Comparison of ENCODE assay signal across 25 mouse cellular contexts in genomic region chr5:51842189-51842588, GRCm38 (mm10).
"Had no signal": no experiment of that assay in that cellular context is flagged by ENCODE, and none has a peak within 500 bp of the region (broad histone marks: within the 10 kb centered on the region; RNA-seq: fewer than 3 reads in every experiment).

No protein-coding gene starts in this region.

- H3K9ac ChIP-seq: intestine, embryonic 15.5 days; limb, embryonic 13.5 days; liver, embryonic 14.5 days; midbrain, embryonic 12.5 days; midbrain, embryonic 15.5 days; neural tube, embryonic 12.5 days; neural tube, embryonic 15.5 days had no signal

- DNase-seq: kidney, adult 11 months; kidney, adult 8-10 months; kidney, postnatal 25 days; layer of hippocampus, postnatal 36 days; left cerebral cortex, postnatal 4 days; liver; lung, adult 2 months; lung, postnatal 36 days; right cerebral cortex, adult 18-20 months; right cerebral cortex, postnatal 14 days; right cerebral cortex, postnatal 4 days; thymus, adult 2 months; thymus, postnatal 14 days; thymus, postnatal 4 days had no signal

- H3K27me3 ChIP-seq: intestine, embryonic 15.5 days; limb, embryonic 13.5 days; midbrain, embryonic 12.5 days; midbrain, embryonic 15.5 days; neural tube, embryonic 12.5 days; neural tube, embryonic 15.5 days had no signal

- H3K4me1 ChIP-seq: intestine, embryonic 15.5 days; limb, embryonic 13.5 days; midbrain, embryonic 12.5 days; midbrain, embryonic 15.5 days; neural tube, embryonic 12.5 days; neural tube, embryonic 15.5 days had no signal

- H3K4me3 ChIP-seq: intestine, embryonic 15.5 days; left cerebral cortex, adult 2 months; limb, embryonic 13.5 days; midbrain, embryonic 12.5 days; midbrain, embryonic 15.5 days; neural tube, embryonic 12.5 days; neural tube, embryonic 15.5 days had no signal

- H3K36me3 ChIP-seq: intestine, embryonic 15.5 days; limb, embryonic 13.5 days; midbrain, embryonic 12.5 days; midbrain, embryonic 15.5 days; neural tube, embryonic 12.5 days; neural tube, embryonic 15.5 days had no signal

- ATAC-seq: intestine, embryonic 15.5 days; lung, postnatal 0 days; midbrain, embryonic 15.5 days had no signal

- H3K9me3 ChIP-seq: intestine, embryonic 15.5 days; limb, embryonic 13.5 days; midbrain, embryonic 12.5 days; midbrain, embryonic 15.5 days; neural tube, embryonic 12.5 days; neural tube, embryonic 15.5 days had no signal

- H3K27ac ChIP-seq: intestine, embryonic 15.5 days; kidney, postnatal 0 days; left cerebral cortex, adult 2 months; limb, embryonic 13.5 days; midbrain, embryonic 12.5 days; midbrain, embryonic 15.5 days; neural tube, embryonic 12.5 days; neural tube, embryonic 15.5 days; stomach, postnatal 0 days had no signal

- H3K4me2 ChIP-seq: intestine, embryonic 15.5 days; limb, embryonic 13.5 days; midbrain, embryonic 12.5 days; midbrain, embryonic 15.5 days; neural tube, embryonic 12.5 days; neural tube, embryonic 15.5 days had no signal
